Mouse (Mus musculus) B cell, adult 2 months (primary cell): ENCODE data around the gene Plvap.
A peak's percentile ranks its signal among the peaks of the same experiment; 100 is the strongest.

Experiments used
- DNase-seq, 2 experiments: peaks; one replicate each; pipeline ENCODE4 v3.0.0; 2022

The Plvap gene

DNA sequence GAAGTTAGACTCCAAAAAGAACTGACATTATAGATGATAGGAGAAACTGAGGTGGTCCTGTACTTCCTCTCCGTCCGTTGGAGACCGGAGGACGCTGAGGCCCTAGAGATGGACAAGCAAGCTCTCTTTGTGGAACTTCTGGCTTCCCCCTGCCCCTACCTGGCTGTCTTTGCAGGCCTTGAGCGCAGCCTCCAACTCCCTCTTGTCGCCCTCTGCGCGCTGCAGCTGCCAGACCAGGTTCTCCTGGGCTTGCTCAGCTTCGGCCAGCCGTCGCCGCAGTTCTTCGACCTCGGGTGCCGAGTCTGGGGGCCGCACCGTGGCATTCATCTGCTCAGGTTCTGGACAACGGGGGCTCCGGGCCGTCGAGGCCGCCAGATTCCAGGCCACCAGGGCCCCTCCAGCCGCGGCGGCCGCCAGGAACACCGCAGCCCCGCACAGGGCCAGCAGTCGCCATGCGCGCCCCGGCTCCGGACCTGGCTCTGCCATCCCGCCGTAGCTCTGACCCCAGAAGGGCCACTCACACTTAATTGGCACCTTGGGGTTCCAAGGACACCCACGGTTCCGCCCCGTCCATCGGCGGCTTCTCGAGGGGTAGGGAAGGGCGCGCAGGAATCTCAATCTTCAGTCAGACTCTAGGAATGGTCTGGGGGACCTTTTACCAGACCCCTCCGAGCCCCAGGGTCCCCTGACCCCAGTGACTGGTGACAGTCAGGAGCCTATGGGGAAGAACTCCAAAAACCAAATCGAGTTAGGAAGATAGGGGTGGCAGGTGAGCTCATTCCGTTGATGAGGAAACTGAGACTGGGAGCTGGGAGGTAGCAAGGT, 13.9 kb upstream of the Plvap start, which contains the start of gene Ccdc194:
Gene Ccdc194 (minus strand): TSS at position 486 of the 825 bp plus-strand sequence.
- no peak for DNase-seq

DNA sequence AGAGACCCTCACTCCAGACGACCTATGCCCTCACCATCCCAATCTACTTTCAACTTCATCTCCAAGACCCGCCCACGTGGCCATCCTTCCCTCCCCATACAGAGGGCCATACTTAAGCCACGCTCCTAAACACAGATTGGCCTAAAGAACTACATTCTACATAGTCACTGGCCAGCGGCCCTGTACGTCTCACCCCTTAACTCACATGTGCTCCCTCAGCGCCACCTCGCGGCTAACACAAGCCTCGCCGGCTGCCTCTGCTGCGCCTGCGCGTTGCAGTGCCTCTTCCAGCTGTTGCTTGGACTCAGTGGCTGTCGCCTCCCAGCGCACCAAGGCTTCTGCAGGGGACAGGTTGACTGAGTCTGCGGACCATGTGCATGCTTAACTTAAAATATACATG, 10.1 kb upstream of the Plvap start:
- peak; percentile 94 to 95 for DNase-seq

DNA sequence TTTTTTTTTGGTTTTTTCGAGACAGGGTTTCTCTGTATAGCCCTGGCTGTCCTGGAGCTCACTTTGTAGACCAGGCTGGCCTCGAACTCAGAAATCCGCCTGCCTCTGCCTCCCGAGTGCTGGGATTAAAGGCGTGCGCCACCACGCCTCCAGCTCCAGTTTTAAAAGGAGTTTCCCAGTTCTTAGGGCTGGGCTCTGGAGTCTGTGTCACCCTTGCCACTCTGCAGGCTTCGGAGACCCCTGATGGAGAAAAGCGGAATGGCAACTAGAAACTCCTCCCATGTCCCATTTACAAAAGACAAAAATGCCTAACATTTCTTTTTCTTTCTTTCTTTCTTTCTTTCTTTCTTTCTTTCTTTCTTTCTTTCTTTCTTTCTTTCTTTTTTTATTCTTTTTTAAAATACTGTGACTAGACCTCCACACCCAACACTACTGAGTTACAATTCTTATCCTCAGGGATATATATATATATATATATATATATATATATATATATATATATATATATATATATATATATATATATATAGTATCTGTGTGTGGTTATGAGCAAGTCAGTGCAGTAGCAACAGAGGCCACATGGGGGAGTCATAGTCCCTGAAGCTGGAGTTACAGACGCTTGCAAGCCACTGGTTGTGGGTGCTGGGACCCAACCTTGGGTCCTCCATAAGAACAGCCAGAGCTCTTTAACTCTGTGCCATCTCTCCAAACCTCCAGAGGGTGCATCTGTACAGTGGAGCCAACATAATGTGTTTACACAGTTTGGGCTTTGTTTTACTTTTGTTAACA, 7.7 kb upstream of the Plvap start:
- DNase-seq: peak; percentile 57 to 64

DNA sequence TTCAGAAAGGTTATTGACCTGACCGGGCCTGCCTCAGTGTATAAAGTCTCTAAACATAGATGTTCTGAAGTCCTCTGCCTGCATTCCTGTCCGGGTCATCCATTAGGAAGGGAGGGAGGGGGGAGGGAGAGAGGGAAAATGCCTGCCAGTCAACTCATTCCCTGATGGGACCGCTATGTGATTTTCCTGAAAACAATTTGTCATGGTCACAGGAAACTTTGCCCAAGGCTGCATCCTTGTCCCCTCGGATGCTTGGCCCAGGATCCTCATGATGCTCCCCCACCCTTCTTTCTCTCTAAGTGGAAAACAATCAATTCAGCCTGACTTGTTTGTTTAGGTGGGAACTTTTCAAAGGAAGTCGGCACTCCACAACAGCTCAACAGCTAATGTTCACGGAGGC, 5.2 kb upstream of the Plvap start:
- no peak for DNase-seq

DNA sequence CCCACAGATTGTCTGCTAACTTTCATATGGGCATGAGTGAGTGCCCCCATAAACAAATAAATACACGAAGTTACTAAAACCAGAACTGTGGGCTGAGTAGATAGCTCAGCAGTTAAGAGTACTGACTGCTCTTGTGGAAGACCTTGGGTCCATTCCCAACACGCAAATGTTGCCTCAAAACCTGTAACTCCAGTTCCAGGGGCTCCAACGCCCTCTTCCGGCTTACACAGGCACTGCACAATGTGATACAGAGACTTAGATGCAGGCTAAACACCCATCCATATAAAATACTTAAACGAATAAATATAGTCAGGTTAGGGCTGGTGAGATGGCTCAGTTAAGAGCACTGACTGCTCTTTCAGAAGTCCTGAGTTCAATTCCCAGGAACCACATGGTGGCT, 3.5 kb upstream of the Plvap start:
- no peak for DNase-seq

DNA sequence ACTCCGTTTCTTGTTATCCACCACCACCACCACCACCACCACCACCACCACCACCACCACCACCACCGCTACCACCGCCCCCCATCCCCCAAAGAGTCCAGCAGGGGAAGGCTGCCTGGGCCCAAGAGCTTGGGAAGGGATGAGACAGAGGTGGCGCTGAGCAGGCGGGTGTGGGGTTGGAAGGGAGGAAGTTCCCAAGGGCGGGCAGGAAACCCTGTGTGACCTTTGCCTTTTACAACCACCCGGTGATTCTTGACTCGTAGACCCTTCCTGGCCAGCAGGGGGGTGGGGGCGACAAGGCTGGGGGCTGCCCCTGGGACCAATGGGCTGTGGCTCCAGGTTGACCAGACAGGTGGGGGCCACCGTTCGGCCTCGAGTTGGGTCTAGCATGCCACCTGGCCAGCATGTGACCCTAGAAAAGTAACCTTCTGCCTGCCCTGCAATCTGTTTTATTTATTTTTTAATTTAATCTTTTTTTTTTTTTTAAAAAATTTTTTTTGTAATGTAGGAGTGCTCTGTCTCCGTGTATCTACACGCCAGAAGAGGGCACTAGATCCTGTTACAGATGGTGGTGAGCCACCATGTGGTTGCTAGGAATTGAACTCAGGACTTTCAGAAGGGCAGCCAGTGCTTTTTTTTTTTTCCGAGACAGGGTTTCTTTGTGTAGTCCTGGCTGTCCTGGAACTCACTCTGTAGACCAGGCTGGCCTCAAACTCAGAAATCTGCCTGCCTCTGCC, 1.6 kb upstream of the Plvap start:
- no peak for DNase-seq

DNA sequence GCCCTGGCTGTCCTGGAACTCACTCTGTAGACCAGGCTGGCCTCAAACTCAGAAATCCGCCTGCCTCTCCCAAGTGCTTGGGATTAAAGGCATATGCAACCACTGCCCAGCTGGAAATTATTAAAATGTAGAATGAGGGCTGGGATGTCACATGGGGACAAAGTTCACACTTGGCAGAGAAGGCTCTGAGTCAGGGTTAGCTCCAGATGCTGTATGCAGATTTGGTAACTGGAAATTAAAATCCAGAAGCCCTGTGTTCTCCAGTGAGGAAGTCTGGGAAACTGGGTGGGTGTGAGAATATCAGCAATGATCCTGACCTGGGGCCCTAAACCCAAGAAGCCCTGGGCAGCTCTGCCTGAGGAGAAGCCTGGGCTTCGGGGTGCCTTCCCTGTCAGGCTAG, 2.2 kb downstream of the Plvap start:
- no peak for DNase-seq

DNA sequence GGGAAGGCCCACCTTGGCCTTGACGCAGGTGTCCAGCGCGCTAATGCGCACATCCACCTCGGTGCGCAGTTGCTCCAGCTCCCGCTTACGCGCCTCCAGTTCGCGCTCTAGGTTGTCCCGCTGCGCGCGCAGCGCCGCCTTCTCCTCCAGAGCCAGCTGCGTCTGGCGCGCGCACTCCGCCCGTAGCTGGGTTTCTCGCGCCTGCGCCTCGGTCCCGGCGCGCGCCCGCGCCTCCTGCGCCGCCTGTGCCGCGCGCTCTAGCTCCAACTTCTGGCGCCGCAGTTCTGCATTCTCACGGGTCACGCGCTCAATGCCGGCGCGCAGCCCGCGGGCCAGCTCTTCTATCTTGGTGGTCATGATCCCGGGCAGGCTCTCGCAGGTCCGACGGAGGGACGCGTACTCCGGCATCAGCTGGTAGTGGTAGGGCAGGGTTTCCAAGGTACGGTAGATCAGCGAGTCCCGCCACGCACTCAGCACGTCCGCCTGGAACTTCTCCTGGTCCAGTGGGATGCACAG, 3.9 kb downstream of the Plvap start:
- DNase-seq: no peak

DNA sequence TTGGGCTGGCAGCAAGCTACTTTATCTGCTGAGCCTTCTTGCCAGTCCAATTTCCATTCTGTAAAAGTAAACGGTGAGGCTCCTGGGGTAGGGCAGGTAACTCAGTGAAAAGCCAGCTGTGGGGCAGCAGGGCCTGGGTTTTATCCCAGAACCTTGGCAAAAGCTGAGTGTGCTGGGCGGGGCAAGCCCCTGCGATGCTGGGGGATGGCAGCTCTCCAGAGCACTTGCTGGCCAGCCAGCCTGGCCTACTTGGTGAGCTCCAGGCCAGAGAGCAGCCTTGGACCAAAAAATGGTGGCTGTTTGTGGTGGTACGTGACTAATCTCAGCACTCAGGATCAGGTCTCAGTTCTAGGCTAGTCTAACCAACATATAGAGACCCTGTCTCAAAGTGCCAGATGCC, 5.6 kb downstream of the Plvap start:
- DNase-seq: no peak

DNA sequence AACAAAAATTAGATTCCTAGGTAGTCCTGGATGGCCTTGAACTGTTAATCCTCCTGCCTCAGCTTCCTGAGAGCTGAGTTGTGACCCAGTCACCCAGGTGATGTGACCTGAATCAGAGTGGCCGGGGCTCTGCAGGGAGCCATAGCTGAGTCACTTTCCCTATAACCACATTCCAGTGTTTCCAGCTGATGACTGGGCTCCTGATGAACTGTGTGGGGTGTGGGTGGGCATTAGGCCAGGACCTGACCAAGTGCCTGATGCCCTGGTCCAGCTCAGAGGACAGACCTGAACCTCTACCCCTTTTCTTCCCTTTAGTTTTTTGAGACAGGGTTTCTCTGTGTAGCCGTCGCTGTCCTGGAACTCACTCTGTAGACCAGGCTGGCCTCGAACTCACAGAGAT, 6.2 kb downstream of the Plvap start:
- DNase-seq: no peak

DNA sequence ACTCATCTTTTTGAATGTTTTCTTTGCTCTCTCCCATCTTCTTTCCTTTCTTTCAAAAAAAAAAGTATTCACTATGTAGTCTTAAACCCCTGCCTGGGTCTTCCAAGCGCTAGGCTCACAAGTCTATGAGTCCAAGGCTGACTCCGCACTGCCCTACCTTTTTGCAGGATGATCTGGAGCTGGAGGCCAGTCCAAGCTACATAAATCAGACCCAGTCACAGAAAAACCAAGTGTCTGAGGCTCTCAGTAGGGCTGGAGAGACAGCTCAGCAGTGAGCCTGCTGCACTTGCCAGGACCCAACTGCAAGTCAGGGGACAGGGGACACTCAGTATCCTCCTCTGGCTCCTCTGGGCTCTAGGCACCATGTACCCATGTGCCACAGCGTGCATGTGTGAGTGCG, 7.2 kb downstream of the Plvap start:
- no peak for DNase-seq

DNA sequence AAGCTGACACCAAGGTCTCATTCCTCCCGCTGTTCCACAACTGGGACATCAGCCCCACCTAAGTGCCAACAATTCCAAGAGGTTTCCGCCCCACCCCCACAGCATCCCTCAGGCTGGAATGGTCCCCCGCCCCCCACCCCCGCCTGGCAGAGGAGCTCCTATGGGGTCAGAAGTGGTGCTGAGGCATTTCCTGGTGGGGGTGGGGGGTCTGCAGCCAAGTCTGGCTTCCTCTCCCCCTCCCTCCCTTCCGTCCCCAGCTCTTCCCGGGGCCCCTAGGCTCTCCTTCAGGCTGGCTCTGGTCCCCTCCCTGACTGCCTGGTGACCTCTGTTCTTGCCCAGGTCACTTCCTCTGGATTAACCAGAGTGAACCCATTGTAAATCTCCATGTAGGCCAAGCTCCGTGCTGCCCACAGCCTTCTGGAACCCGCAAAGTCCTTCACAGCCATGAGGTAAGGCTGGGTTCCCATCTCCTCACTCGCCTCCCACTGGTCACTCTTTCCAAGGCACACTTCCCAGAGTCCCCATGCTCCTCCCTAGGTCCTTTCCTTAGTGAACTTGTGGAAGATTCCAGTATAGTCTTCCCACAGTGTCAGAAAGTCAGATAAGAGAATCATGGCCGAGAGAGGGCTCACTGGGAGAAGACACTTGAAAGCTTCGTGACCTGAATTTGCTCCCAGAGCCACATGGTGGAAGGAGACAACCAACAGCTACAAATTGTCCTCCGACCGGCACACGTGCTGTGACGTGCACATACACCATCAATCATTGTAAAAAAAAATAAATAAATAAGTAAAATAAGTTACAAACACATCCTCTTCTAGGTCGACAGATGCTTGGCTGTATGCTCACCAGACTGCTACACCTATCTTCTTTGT, 12.5 kb downstream of the Plvap start:
- DNase-seq: no peak

DNA sequence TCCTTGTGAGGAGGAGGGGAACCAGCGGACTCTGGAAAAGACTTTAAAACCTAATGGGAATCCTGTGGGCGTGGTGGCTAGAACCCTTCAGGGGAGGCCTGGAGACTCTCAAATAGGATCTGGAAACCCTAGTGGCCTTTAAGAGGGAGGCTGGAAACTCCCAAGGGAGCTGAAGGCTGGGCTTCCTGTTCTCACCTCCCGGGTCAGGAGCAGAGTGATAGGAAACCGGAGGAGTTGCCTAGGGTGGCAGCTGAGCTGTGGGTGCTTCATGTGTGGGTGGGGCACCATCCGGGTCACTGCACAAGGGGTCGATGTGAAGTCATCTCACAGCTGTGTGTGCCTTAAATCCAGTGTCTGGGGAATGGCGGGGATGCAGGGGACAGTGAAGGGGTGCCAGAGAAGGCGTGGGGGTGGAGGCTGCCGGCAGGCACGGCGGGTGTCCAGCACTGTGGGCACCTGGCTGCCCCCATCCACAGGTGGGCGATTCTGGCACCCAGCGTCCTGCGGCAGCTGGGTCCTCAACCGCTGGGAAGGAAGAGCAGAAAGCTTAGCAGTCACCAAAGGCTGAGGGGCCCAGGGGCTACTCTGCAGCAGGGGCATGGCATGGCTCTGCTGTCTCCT, 13.6 kb downstream of the Plvap start:
- no peak for DNase-seq

DNA sequence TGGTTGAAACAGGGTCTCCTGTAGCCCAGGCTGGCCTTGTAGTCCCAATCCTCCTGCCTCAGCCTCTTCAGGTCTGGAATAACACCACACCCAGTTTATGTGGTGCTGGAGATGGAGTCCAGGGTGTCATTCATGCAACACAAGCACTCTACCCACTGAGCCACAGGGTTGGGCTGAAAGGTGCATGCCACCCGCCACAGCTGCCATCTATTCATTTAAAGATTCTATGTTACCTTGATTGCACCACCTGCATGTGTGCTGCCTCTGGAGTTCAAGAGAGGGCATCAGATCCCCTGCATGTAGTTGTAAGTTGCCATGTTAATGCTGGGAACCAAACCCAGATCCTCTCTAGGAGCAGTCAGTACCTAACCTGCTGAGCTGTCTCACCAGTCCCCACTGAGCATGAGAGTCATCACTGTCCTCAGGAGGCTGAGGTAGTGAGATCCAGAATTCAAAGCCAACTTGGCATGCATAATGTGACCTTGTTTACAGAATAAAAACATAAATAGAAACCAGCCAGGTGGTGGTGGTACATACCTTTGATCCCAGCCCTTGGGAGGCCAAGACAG, 14.4 kb downstream of the Plvap start:
- DNase-seq: no peak

DNA sequence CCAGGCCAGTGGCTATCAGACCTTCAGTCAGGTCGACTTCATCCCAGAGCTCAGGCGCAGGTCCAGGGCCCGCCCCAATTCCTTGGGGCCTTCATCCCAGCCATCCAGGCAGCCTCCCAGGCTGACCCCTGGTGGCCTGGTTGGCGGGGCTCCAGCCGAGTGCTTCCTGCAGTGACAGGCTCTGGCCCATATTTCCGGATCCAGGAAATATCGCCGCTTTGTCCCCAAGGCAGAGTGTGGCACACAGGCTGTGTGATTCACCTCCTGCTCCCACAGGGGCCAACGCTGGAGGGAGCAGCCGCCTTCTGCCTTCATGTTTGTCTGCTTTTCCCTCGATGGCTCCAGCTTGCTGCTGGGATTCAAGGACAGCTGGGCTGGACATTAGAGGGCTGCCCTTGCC, 15.1 kb downstream of the Plvap start:
- DNase-seq: no peak

DNA sequence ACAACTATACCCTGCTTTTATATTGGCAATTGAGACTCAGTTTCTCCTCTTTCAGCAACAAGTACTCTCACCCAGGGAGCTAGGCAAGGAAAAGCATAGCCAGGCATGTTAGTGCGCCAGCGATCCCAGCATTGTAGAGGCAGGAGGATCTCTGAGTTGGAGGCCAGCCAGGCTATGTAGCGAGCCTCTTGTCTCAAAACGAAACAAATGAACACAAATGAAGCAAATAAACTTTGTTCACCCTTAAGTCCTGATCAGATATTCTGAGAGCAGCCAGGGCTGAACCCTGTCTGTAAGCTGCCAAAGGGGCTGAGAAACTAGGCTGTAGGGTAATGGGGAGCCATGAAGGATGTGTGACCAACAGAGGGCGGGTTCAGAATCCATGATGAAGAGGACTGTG, 15.7 kb downstream of the Plvap start:
- DNase-seq: no peak

DNA sequence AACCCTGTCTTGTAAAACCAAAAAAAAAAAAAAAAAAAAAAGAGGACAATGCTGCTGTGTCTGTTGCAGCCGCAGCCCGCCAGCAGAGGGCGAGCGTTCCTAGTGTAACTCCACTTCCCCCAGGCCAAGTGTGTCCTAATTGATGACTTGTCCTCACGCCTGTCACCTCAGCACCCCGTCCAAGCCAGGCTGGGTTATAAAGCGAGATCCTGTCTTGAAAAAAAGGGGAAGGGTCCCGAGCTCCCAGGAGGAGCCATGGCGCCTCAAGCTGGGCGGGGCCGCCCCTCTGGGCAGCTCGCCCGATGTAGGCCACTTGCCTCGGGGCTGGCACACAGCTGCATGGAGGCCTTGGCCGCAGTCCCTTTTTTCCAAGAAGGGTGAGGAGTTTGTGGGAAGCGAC, 16.5 kb downstream of the Plvap start:
- peak; percentile 86 for DNase-seq

DNA sequence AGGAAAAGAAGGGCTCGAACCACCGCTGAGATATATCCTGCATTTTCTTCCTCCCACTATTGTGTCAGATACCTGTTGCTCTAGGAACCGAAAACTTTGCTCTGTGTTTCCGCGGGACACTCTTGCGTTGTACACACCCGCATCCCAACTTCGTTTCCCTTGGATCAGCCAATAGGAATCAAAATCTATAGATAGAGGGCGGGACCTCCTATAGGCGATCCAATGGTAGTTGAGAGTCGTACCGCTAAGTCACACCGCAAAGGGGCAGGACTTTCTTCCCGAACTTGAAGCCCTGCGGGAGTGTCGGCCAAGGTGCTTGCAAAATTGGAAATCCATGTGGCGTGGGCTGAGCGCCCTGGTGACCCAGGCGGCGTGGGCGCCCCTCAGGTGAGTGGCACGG, 23.1 kb downstream of the Plvap start:
- peak; percentile 91 for DNase-seq

DNA sequence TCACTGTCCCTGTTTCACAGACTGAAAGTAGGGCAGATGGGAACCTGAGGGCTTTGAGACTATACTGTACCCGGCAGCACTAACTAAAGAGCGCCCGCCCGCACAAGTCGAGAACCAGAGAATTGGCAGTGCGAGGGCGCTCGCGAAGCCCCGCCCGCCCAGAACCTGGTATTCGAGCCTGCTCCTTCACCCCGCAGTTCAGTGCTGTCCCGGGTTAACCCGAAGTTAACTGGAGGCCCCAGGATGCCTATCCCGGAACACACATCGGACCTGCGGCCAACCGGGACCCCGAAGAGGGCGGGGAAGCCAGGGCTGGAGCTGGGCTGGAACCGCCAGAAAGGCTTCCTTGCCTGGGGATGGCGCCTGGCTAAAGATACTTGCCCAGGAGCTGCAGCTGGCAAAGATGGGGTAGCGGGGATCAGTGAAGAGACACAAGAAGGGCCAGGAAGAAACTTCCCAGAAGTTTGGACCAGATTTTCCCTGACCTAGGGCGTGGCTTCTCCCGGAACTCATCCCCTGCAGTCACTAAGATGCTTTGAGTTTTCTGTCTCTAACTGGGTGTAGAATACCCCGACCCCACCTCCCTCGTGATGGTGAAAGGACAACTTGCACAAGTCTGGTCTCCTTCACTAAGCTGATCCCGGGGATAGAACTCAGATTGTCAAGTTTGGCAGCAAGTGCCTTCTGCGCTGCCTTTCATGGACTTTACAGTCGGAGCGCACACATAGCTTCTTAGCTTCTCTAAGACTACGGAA, 23.7 kb downstream of the Plvap start, which contains the start of gene Gtpbp3:
Gene Gtpbp3 (plus strand): TSS at position 413 of the 755 bp plus-strand sequence.
- DNase-seq: peak; percentile 80

DNA sequence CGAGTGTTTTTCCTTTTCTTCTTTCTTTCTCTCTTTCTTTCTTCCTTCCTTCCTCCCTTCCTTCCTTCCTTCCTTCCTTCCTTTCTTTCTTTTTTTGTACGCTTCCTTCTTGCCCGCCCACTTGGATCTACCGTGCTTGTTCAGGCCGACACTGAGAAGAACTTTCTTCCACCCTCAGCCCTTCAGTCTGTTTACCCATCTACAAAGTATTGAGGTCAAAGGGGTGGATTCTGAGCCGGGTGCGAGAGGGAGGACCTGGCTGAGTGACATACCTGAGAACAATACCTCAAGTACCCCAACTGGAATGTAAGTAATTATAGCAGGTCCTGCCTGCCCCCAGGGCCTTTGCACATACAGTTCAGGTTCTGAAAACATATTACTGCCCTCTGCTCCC, 25.4 kb downstream of the Plvap start:
- no peak for DNase-seq
